Mouse (Mus musculus) monocyte, adult 5-6 weeks (primary cell): ENCODE data around the gene Fbxo41. TPM values are rescaled to one million over a fixed set of nuclear protein-coding genes. Genes with fewer than 3 reads are reported as not detected.

ENCODE experiments used
- total RNA-seq: library from RNA; stranded (forward); fragments of 200-1000, 200-491, 200-594 nt; gene quantifications from 3 replicates; pipeline ENCODE4 v1.2.3, GENCODE M21; 2017

Fbxo41 gene
- total RNA-seq, 1 experiment from 2014 or later, result not detected

Other genes with a start within 250 kb of the Fbxo41 start
- 3.7 to 7.3 TPM (median 4.6 TPM) in 3 replicates for gene Sfxn5, start 169.6 kb downstream of the Fbxo41 start, total RNA-seq
- gene Rab11fip5, start 128.4 kb downstream of the Fbxo41 start, total RNA-seq, result 1.6 to 3.0 TPM (median 1.6 TPM) in 3 replicates
- gene Noto, start 79.1 kb downstream of the Fbxo41 start, total RNA-seq, result not detected in 3 replicates
- gene Smyd5, start 71.0 kb downstream of the Fbxo41 start, total RNA-seq, result 19.5 to 21.8 TPM (median 20.2 TPM) in 3 replicates
- 150 to 194 TPM (median 161 TPM) in 3 replicates for gene Cct7, start 51.5 kb downstream of the Fbxo41 start, total RNA-seq
- gene Pradc1, start 51.0 kb downstream of the Fbxo41 start, total RNA-seq, result 8.6 to 11.3 TPM (median 10.1 TPM) in 3 replicates
- gene Egr4, start 10.6 kb upstream of the Fbxo41 start, total RNA-seq, result not detected in 3 replicates
- 3.8 to 6.3 TPM (median 4.1 TPM) in 3 replicates for gene Alms1, start 84.5 kb upstream of the Fbxo41 start, total RNA-seq
- not detected in 3 replicates for gene Nat8f7, start 210.2 kb upstream of the Fbxo41 start, total RNA-seq